Mouse (Mus musculus) stomach, embryonic 16.5 days (tissue): ENCODE data around the gene Chid1. TPM values are rescaled to one million over a fixed set of nuclear protein-coding genes. Genes with fewer than 3 reads are reported as not detected.
A peak's percentile ranks its signal among the peaks of the same experiment; 100 is the strongest.
"Not testable (repeated sequence)": the region's sequence is repeated elsewhere in the genome, so short reads cannot be mapped to it uniquely, and the experiment has no call there.

Source experiments
- ATAC-seq: fragments of 200-750 bp; cut with Nextera tagmentation; 2 replicates; pipeline ENCODE4 v1.8.0; 2017; ENCODE audit warnings: moderate number of reproducible peaks, moderate TSS enrichment; ENCODE audit not compliant: insufficient read depth, low FRiP score
- H3K27ac ChIP-seq: fragments of 300-500 bp; sonication (generic); 2 replicates; pipeline ENCODE4 v1.5.1; 2014; ENCODE audit warnings: low read length
- H3K27me3 ChIP-seq: fragments of 300-500 bp; sonication (generic); 2 replicates; pipeline ENCODE4 v1.6.1; 2014; ENCODE audit warnings: low read length, control low read depth, mixed read lengths; ENCODE audit not compliant: control insufficient read depth, insufficient read depth
- H3K36me3 ChIP-seq: fragments of 300-500 bp; sonication (generic); 2 replicates; pipeline ENCODE4 v1.6.1; 2014; ENCODE audit warnings: low read length; ENCODE audit not compliant: control insufficient read depth, insufficient read depth
- H3K4me1 ChIP-seq: fragments of 300-500 bp; sonication (generic); 2 replicates; pipeline ENCODE4 v1.6.1; 2014; ENCODE audit warnings: low read length, control low read depth, mixed read lengths; ENCODE audit not compliant: control insufficient read depth, insufficient read depth
- H3K4me2 ChIP-seq: fragments of 300-500 bp; sonication (generic); 2 replicates; pipeline ENCODE4 v1.6.1; 2014; ENCODE audit warnings: low read depth, low read length, mixed read lengths
- H3K4me3 ChIP-seq: fragments of 300-500 bp; sonication (generic); replicated peaks from 2 replicates; pipeline ENCODE4 v1.5.1; 2014; ENCODE audit warnings: mild to moderate bottlenecking, low read length
- H3K9ac ChIP-seq: fragments of 300-500 bp; sonication (generic); 2 replicates; pipeline ENCODE4 v1.6.1; 2014; ENCODE audit warnings: low read length
- H3K9me3 ChIP-seq: fragments of 300-500 bp; sonication (generic); replicated peaks from 2 replicates; pipeline ENCODE4 v1.6.1; 2016; ENCODE audit warnings: low read length, control low read depth; ENCODE audit not compliant: control insufficient read depth
- WGBS: fragments of 180-500 bp; shearing (Covaris S2); extraction: QIAGEN DNeasy Blood & Tissue Kit; methylation state at CpG from one replicate; pipeline ENCODE4 v1.1.7; 2014; 5-methylcytosine and 5-hydroxymethylcytosine counted together
- polyA plus RNA-seq: library from polyadenylated mRNA; unstranded; fragments of >200 nt; fragmentation: Nextera tagmentation; extraction: Ambion mirVana; gene quantifications from 2 replicates; pipeline ENCODE4 v1.2.1, GENCODE M21; 2015

The Chid1 gene
- polyA plus RNA-seq, 1 experiment from 2014 or later: 54.0 TPM

DNA sequence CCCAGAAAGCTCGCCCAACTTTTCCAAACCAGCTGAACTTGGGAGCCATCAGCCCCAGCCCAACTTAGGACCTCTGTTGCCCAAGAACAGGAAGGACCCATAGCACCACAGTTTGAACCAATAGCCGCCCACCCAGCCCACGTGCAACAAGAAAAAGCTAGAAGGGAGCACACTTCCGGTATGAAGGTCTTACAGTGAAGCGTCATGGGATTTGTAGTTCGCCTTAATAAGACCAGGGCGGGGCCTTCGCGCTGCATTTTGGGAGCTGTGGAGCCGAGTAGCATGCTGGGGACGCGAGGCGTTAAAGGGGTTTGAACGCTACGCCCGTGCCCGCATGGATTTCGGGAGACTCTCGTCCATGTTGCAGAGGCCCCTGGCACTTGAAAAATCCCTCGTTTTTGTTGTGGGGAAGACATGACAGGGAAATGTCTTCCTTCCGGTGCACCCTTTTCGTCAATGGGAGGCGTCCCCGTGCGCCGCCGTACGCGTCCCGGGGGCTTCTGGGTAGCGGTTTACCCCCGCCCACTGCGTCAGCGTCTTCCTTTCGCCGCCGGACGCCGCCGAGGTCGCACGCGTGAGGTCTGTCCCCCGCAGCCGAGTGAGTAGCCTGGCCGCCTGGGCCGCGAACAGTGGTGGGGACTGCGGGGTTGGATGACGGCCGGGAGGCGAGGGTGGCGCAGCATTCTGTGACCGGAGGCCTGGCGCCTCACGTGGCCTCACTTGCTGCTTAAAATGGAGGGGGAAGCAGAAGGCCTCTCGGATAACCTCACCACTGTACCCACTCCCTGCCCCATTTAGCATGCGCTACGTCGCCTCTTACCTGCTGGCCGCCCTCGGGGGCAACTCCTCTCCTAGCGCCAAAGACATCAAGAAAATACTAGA is 92.3 kb downstream of the Chid1 start, which contains the start of gene Rplp2:
Gene Rplp2 (plus strand): TSS at position 261 of the 882 bp plus-strand sequence.
- H3K27me3 ChIP-seq: no peaks in the 10 kb centered on the region
- ATAC-seq: peak; percentile 90
- peaks cover 20% of the 10 kb centered on the region; the same call in 1 of the 2 replicates for H3K36me3 ChIP-seq
- peaks cover 21% of the 10 kb centered on the region for H3K4me1 ChIP-seq
- peak within 1 kb of the TSS; percentile 92 for H3K27ac ChIP-seq
- peak within 1 kb of the TSS; percentile 94 for H3K9ac ChIP-seq
- H3K9me3 ChIP-seq: no peaks in the 10 kb centered on the region
- under 1% methylated on average over 63 of the region's 63 CpGs for WGBS
- H3K4me2 ChIP-seq: peak within 1 kb of the TSS; percentile 89
- peak within 1 kb of the TSS; percentile 91 for H3K4me3 ChIP-seq

GRCm38 (mm10) chr7:141446374-141446773 is 93.3 kb downstream of the Chid1 start:
- H3K9me3 ChIP-seq, H3K4me3 ChIP-seq, H3K27ac ChIP-seq, H3K9ac ChIP-seq, H3K27me3 ChIP-seq, ATAC-seq: not testable (repeated sequence)
- H3K4me2 ChIP-seq: peak overlapping the region; percentile 54; the same call in 1 of the 2 replicates
- H3K4me1 ChIP-seq: peaks cover 25% of the 10 kb centered on the region
- peaks cover 11% of the 10 kb centered on the region; the same call in 1 of the 2 replicates for H3K36me3 ChIP-seq
- 65% methylated on average over 3 of the region's 3 CpGs for WGBS

DNA sequence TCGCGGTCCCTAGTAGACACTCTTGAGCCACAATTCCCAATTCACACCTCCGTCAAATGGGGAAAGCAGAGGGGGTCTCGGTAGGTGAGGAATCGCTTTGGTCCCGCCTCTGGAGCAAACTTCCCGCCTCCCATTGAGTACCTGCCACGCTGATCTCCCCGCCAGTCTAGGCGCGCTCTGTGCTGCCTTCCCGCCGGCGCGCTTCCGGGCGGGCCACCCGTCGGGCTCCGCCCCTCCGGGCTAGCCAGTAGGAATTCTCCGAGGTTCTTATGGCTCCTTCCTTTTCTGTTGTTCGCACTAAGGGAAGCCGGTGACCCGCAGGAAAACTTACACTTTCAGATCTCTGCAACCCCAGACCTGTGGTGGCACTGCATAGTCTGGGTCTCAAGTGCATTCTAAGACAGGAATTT is 95.8 kb downstream of the Chid1 start, which contains the start of gene Pidd1:
Gene Pidd1 (minus strand): TSS at position 198 of the 410 bp plus-strand sequence.
- H3K27me3 ChIP-seq: no peaks in the 10 kb centered on the region

More for the DNA sequence above, 95.8 kb downstream of the Chid1 start, which contains the start of gene Pidd1:
- 0 out of 2 replicates have a peak, but pooled peaks cover 3% of the 10 kb centered on the region for H3K36me3 ChIP-seq
- ATAC-seq: peak; percentile 68; the same call in 1 of the 2 replicates
- peak within 1 kb of the TSS; percentile 71 for H3K27ac ChIP-seq
- H3K4me1 ChIP-seq: peaks cover 31% of the 10 kb centered on the region
- peak within 1 kb of the TSS; percentile 77 for H3K9ac ChIP-seq
- H3K9me3 ChIP-seq: no peaks in the 10 kb centered on the region
- H3K4me2 ChIP-seq: peak within 1 kb of the TSS; percentile 72
- under 1% methylated on average over 25 of the region's 25 CpGs for WGBS
- H3K4me3 ChIP-seq: peak within 1 kb of the TSS; percentile 51

Other genes with a start within 250 kb of the Chid1 start
- 0.18 TPM in 1 of 2 replicates, not detected in the other for gene Drd4, start 247.9 kb downstream of the Chid1 start, polyA plus RNA-seq
- 61.3 and 64.3 TPM in 2 replicates for gene Deaf1, start 212.2 kb downstream of the Chid1 start, polyA plus RNA-seq
- 35.9 and 36.5 TPM in 2 replicates for gene Tmem80, start 212.1 kb downstream of the Chid1 start, polyA plus RNA-seq
- 79.4 and 108 TPM in 2 replicates for gene Eps8l2, start 201.0 kb downstream of the Chid1 start, polyA plus RNA-seq
- gene Taldo1, start 147.7 kb downstream of the Chid1 start, polyA plus RNA-seq: 399 and 400 TPM in 2 replicates
- 45.8 and 48.1 TPM in 2 replicates for gene Gatd1, start 125.7 kb downstream of the Chid1 start, polyA plus RNA-seq
- gene Cend1, start 110.4 kb downstream of the Chid1 start, polyA plus RNA-seq: 2.6 and 3.8 TPM in 2 replicates
- gene Slc25a22, start 102.0 kb downstream of the Chid1 start, polyA plus RNA-seq: 29.4 and 32.3 TPM in 2 replicates
- 7.6 and 8.2 TPM in 2 replicates for gene Pidd1, start 95.8 kb downstream of the Chid1 start, polyA plus RNA-seq
- gene Rplp2, start 92.5 kb downstream of the Chid1 start, polyA plus RNA-seq: 1,060 and 1,250 TPM in 2 replicates
- gene Pnpla2, start 84.7 kb downstream of the Chid1 start, polyA plus RNA-seq: 34.0 and 38.5 TPM in 2 replicates
- gene Cracr2b, start 78.8 kb downstream of the Chid1 start, polyA plus RNA-seq: 21.4 and 25.3 TPM in 2 replicates
- 39.1 and 40.3 TPM in 2 replicates for gene Cd151, start 72.5 kb downstream of the Chid1 start, polyA plus RNA-seq
- 62.4 and 63.1 TPM in 2 replicates for gene Polr2l, start 64.7 kb downstream of the Chid1 start, polyA plus RNA-seq
- gene Tspan4, start 64.6 kb downstream of the Chid1 start, polyA plus RNA-seq: 67.4 and 69.6 TPM in 2 replicates
- 86.0 and 91.0 TPM in 2 replicates for gene Ap2a2, start 22.3 kb upstream of the Chid1 start, polyA plus RNA-seq
- gene Muc6, start 115.5 kb upstream of the Chid1 start, polyA plus RNA-seq: 3.8 and 6.3 TPM in 2 replicates
- gene Muc2, start 150.5 kb upstream of the Chid1 start, polyA plus RNA-seq: 2.5 and 3.2 TPM in 2 replicates
- 2.4 and 3.1 TPM in 2 replicates for gene Muc5ac, start 249.1 kb upstream of the Chid1 start, polyA plus RNA-seq